Mouse (Mus musculus) neural tube, embryonic 11.5 days (tissue): ENCODE results near the gene Ankrd13a. TPM values are rescaled to one million over a fixed set of nuclear protein-coding genes. Genes with fewer than 3 reads are reported as not detected.

ENCODE experiments used
- ATAC-seq: fragments of 200-750 bp; cut with Nextera tagmentation; 2 replicates; pipeline ENCODE4 v1.8.0; 2017; ENCODE audit warnings: moderate number of reproducible peaks, mild to moderate bottlenecking, moderate TSS enrichment, moderate library complexity; ENCODE audit not compliant: insufficient read depth, low FRiP score, low TSS enrichment
- DNase-seq: peaks from one replicate; pipeline ENCODE4 v3.0.0-alpha.2; 2015; ENCODE audit warnings: low spot score
- H3K27ac ChIP-seq: fragments of 300-500 bp; sonication (generic); 2 replicates; pipeline ENCODE4 v1.5.1; 2014; ENCODE audit warnings: low read depth, mild to moderate bottlenecking, low read length
- H3K27me3 ChIP-seq: fragments of 300-500 bp; sonication (generic); 2 replicates; pipeline ENCODE4 v1.6.1; 2014; ENCODE audit warnings: mild to moderate bottlenecking, low read length, mixed read lengths; ENCODE audit not compliant: control insufficient read depth, insufficient read depth
- H3K36me3 ChIP-seq: fragments of 300-500 bp; sonication (generic); 2 replicates; pipeline ENCODE4 v1.6.1; 2014; ENCODE audit warnings: mild to moderate bottlenecking, low read length, moderate library complexity, mixed read lengths; ENCODE audit not compliant: control insufficient read depth, insufficient read depth
- H3K4me1 ChIP-seq: fragments of 300-500 bp; sonication (generic); 2 replicates; pipeline ENCODE4 v1.6.1; 2014; ENCODE audit warnings: low read length, mixed read lengths; ENCODE audit not compliant: control insufficient read depth, insufficient read depth
- H3K4me2 ChIP-seq: fragments of 300-500 bp; sonication (generic); 2 replicates; pipeline ENCODE4 v1.6.1; 2014; ENCODE audit warnings: low read depth, mild to moderate bottlenecking, moderate library complexity
- H3K4me3 ChIP-seq: fragments of 300-500 bp; sonication (generic); 2 replicates; pipeline ENCODE4 v1.5.1; 2014; ENCODE audit warnings: low read depth, low read length
- H3K9ac ChIP-seq: fragments of 300-500 bp; sonication (generic); 2 replicates; pipeline ENCODE4 v1.6.1; 2014; ENCODE audit warnings: mild to moderate bottlenecking, low read length
- H3K9me3 ChIP-seq: fragments of 300-500 bp; sonication (generic); 2 replicates; pipeline ENCODE4 v1.6.1; 2016; ENCODE audit warnings: low read length; ENCODE audit not compliant: control insufficient read depth
- WGBS: fragments of 180-500 bp; shearing (Covaris S2); extraction: QIAGEN DNeasy Blood & Tissue Kit; methylation state at CpG from one replicate; pipeline ENCODE4 v1.1.7; 2014; 5-methylcytosine and 5-hydroxymethylcytosine counted together
- polyA plus RNA-seq: library from polyadenylated mRNA; unstranded; fragments of >200 nt; fragmentation: Nextera tagmentation; extraction: Ambion mirVana; gene quantifications from 2 replicates; pipeline ENCODE4 v1.2.1, GENCODE M21; 2014

The Ankrd13a gene
- polyA plus RNA-seq, 1 experiment from 2014 or later = 88.6 TPM

DNA sequence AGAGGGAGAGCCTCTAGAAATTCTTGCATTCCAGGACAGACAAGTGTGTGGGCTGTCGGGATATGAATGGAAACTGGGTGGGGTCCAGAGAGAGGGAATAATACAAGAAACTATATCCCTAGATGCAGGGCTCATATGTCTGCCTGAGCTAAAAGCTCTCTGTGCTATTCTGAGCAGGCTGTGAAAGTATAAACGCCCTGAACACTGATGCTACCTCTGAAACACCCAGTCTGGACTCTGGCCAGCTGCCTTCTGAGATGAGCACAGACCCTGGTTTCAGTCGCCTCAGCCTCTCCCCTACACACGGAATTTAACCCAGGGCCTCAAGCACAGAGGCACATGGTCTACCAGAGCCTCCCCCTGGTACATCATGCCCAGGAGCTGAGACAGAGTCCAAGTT lies 33.9 kb upstream of the Ankrd13a start:
- H3K27me3 ChIP-seq = no peaks in the 10 kb centered on the region
- no peaks in the 10 kb centered on the region for H3K4me1 ChIP-seq
- peaks cover 16% of the 10 kb centered on the region for H3K36me3 ChIP-seq
- no peak overlapping the region for H3K4me2 ChIP-seq
- H3K27ac ChIP-seq = no peak overlapping the region
- H3K9ac ChIP-seq = no peak overlapping the region
- DNase-seq (no peak), ATAC-seq (no peak)
- H3K4me3 ChIP-seq = no peak overlapping the region
- 84% methylated on average over 4 of the region's 4 CpGs for WGBS
- no peaks in the 10 kb centered on the region for H3K9me3 ChIP-seq

GRCm38 (mm10) chr5:114742572-114742971 lies 31.9 kb upstream of the Ankrd13a start:
- DNase-seq = no peak
- peaks cover 7% of the 10 kb centered on the region for H3K36me3 ChIP-seq

DNA sequence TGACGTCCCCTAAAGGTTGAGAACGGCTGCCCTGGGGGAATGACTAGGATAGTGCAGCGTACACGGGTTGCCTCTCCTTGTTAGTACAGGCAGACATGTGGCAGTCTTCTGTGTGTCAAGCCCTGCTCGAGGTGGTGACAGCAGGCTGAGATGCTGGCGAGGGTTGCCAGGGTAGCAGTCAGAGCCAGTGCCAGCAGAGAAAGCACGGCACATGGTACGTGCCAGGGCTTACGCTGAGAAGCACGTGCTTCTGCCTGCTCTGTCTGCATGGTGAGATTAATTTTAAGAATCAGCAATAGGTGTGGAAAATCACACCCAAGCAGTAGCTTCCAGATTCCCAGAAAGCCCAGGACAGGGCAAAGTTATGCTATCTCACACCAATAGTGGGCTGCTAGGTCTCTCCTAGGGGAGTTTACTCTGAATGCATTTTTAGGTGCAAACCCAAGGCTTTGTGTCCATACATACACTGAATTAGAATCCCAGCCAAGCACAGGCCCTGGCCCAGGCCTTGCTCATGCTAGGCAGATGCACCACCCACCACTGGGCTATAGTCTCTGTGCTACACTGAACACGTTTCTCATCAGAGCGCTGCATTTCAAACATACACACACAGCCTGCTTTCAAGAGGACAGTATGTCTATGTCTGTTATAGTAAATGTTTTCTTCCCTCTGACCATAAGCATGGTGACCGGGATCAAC lies 31.3 kb upstream of the Ankrd13a start:
- DNase-seq (no peak), ATAC-seq (no peak)
- H3K36me3 ChIP-seq = peaks cover 6% of the 10 kb centered on the region; the same call in 1 of the 2 replicates
- no peaks in the 10 kb centered on the region for H3K4me1 ChIP-seq
- no peak overlapping the region for H3K9ac ChIP-seq
- WGBS = 93% methylated on average over 13 of the region's 13 CpGs
- no peaks in the 10 kb centered on the region for H3K9me3 ChIP-seq
- no peaks in the 10 kb centered on the region for H3K27me3 ChIP-seq
- H3K4me2 ChIP-seq = no peak overlapping the region
- no peak overlapping the region for H3K27ac ChIP-seq
- H3K4me3 ChIP-seq = no peak overlapping the region

More at GRCm38 (mm10) chr5:114742572-114742971, 31.9 kb upstream of the Ankrd13a start:
- Histone ChIP-seq H3K4me3 (no peak overlapping the region), H3K9me3 (no peaks in the 10 kb centered on the region), H3K4me1 (no peaks in the 10 kb centered on the region), H3K27me3 (no peaks in the 10 kb centered on the region), H3K4me2 (no peak overlapping the region), H3K9ac (no peak overlapping the region), H3K27ac (no peak overlapping the region)
- WGBS = 81% methylated on average over 10 of the region's 10 CpGs
- ATAC-seq = no peak

- Histone ChIP-seq H3K4me3 (no peak overlapping the region), H3K27ac (no peak overlapping the region), H3K4me2 (no peak overlapping the region), H3K4me1 (no peaks in the 10 kb centered on the region), H3K9me3 (no peaks in the 10 kb centered on the region), H3K36me3 (peaks cover 6% of the 10 kb centered on the region; the same call in 1 of the 2 replicates), H3K27me3 (no peaks in the 10 kb centered on the region), H3K9ac (no peak overlapping the region; the same call in 1 of the 2 replicates)
- 95% methylated on average over 8 of the region's 8 CpGs for WGBS
- no peak for ATAC-seq
- no peak for DNase-seq
Observed at GRCm38 (mm10) chr5:114743697-114744090, 30.8 kb upstream of the Ankrd13a start.

DNA sequence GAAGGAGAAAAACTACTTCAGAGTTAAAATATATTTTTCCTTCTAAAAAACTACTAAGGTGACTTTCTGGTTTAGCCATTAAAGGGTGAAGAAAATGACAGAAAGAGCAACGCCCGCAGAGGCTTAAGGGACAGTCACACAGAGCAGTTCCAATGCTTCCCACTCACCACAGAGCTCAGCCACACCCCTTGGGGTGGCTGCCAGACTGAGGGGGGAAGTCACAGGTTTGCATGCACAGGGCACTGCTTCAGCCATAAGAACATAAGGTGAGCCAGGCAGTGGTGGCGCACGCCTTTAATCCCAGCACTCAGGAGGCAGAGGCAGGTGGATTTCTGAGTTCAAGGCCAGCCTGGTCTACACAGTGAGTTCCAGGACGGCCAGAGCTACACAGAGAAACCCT lies 28.9 kb upstream of the Ankrd13a start:
- H3K9ac ChIP-seq = no peak overlapping the region
- H3K4me3 ChIP-seq = no peak overlapping the region
- no peak for ATAC-seq
- no peak for DNase-seq
- no peak overlapping the region for H3K4me2 ChIP-seq
- peaks cover 6% of the 10 kb centered on the region; the same call in 1 of the 2 replicates for H3K36me3 ChIP-seq
- WGBS = 86% methylated on average over 5 of the region's 5 CpGs
- H3K4me1 ChIP-seq = no peaks in the 10 kb centered on the region
- no peaks in the 10 kb centered on the region for H3K9me3 ChIP-seq
- H3K27me3 ChIP-seq = no peaks in the 10 kb centered on the region
- no peak overlapping the region for H3K27ac ChIP-seq

DNA sequence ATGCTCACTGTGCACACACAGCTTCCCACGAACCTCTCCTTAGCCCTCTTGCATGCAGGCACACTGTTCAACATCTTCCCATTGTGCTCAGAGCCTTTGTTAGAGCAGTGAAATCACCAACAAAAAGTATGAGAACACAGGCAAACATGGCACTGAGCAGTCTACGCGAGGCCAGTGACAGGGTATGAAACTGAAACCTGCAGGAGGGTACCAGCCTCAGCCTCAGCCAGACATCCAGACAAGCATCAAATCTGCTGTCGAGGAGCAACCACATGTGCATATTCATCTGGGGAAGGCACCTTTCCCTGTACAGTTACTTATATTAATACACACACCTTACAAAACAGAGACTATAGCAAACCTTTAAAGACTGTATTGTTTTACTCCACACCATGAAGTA lies 27.6 kb upstream of the Ankrd13a start:
- ATAC-seq = no peak
- no peaks in the 10 kb centered on the region for H3K27me3 ChIP-seq
- WGBS = 91% methylated on average over 4 of the region's 4 CpGs
- no peaks in the 10 kb centered on the region for H3K9me3 ChIP-seq
- no peak overlapping the region for H3K9ac ChIP-seq
- H3K36me3 ChIP-seq = peaks cover 4% of the 10 kb centered on the region; the same call in 1 of the 2 replicates
- H3K4me1 ChIP-seq = no peaks in the 10 kb centered on the region
- no peak overlapping the region for H3K4me3 ChIP-seq
- no peak for DNase-seq
- no peak overlapping the region for H3K27ac ChIP-seq
- H3K4me2 ChIP-seq = no peak overlapping the region

GRCm38 (mm10) chr5:114747521-114747920 lies 27.0 kb upstream of the Ankrd13a start:
- no peak for DNase-seq
- H3K9ac ChIP-seq = no peak overlapping the region
- H3K27me3 ChIP-seq = no peaks in the 10 kb centered on the region
- H3K4me3 ChIP-seq = no peak overlapping the region
- no peaks in the 10 kb centered on the region for H3K9me3 ChIP-seq
- 96% methylated on average over 5 of the region's 5 CpGs for WGBS
- H3K36me3 ChIP-seq = peaks cover 4% of the 10 kb centered on the region; the same call in 1 of the 2 replicates
- no peaks in the 10 kb centered on the region for H3K4me1 ChIP-seq
- ATAC-seq = no peak
- no peak overlapping the region for H3K27ac ChIP-seq
- no peak overlapping the region for H3K4me2 ChIP-seq

GRCm38 (mm10) chr5:114750325-114750724 lies 24.2 kb upstream of the Ankrd13a start:
- no peak for ATAC-seq

DNA sequence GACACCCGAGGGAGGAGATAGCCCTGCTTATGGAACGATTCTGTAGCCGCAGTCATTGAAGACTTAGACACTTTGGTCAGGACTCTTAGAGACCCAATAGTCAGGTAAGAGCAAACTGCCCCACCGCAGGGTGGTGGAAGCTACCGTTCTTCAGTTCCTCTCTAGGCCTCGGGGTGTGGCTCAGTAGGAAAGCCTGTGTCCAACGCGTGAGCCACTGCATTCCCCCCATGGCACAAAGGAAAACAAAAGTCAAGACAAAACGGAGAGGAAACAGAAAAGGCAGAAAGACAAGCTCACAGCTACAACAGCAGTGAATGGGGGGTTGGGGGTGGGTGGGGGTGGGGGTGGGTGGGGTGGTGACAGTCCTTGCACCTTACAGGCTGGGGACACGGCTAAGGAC lies 22.1 kb upstream of the Ankrd13a start:
- WGBS = 94% methylated on average over 10 of the region's 10 CpGs
- ATAC-seq = no peak
- H3K9ac ChIP-seq = no peak overlapping the region
- H3K4me1 ChIP-seq = no peaks in the 10 kb centered on the region
- peaks cover 2% of the 10 kb centered on the region for H3K36me3 ChIP-seq
- H3K4me3 ChIP-seq = no peak overlapping the region
- no peaks in the 10 kb centered on the region for H3K27me3 ChIP-seq
- no peaks in the 10 kb centered on the region for H3K9me3 ChIP-seq
- H3K27ac ChIP-seq = no peak overlapping the region
- no peak for DNase-seq
- H3K4me2 ChIP-seq = no peak overlapping the region

More at GRCm38 (mm10) chr5:114750325-114750724, 24.2 kb upstream of the Ankrd13a start:
- H3K36me3 ChIP-seq = peaks cover 1% of the 10 kb centered on the region
- no peak overlapping the region for H3K4me2 ChIP-seq
- no peaks in the 10 kb centered on the region for H3K27me3 ChIP-seq
- no peak overlapping the region for H3K27ac ChIP-seq
- no peaks in the 10 kb centered on the region for H3K4me1 ChIP-seq
- H3K9me3 ChIP-seq = no peaks in the 10 kb centered on the region
- H3K9ac ChIP-seq = no peak overlapping the region
- 84% methylated on average over 10 of the region's 10 CpGs for WGBS
- no peak for DNase-seq
- no peak overlapping the region for H3K4me3 ChIP-seq
